Mouse (Mus musculus) hindbrain, embryonic 11.5 days (tissue): ENCODE data around the gene Dock7. TPM values are rescaled to one million over a fixed set of nuclear protein-coding genes. Genes with fewer than 3 reads are reported as not detected.

ENCODE experiments used
- ATAC-seq: fragments of 200-750 bp; cut with Nextera tagmentation; 2 replicates; pipeline ENCODE4 v1.8.0; 2017; ENCODE audit warnings: mild to moderate bottlenecking, moderate TSS enrichment, moderate library complexity; ENCODE audit not compliant: low FRiP score
- DNase-seq: peaks from one replicate; pipeline ENCODE4 v3.0.0-alpha.2; 2015; ENCODE audit warnings: low spot score
- H3K27ac ChIP-seq: fragments of 300-500 bp; sonication (generic); 2 replicates; pipeline ENCODE4 v1.5.1; 2014; ENCODE audit warnings: mild to moderate bottlenecking, low read depth, low read length
- H3K27me3 ChIP-seq: fragments of 300-500 bp; sonication (generic); 2 replicates; pipeline ENCODE4 v1.6.1; 2014; ENCODE audit warnings: mild to moderate bottlenecking, low read length, moderate library complexity, mixed read lengths; ENCODE audit not compliant: control insufficient read depth, insufficient read depth
- H3K36me3 ChIP-seq: fragments of 300-500 bp; sonication (generic); 2 replicates; pipeline ENCODE4 v1.6.1; 2014; ENCODE audit warnings: mild to moderate bottlenecking, low read length, moderate library complexity, mixed read lengths; ENCODE audit not compliant: control insufficient read depth, insufficient read depth
- H3K4me1 ChIP-seq: fragments of 300-500 bp; sonication (generic); replicated peaks from 2 replicates; pipeline ENCODE4 v1.6.1; 2014; ENCODE audit warnings: low read length, mixed read lengths; ENCODE audit not compliant: control insufficient read depth, insufficient read depth
- H3K4me2 ChIP-seq: fragments of 300-500 bp; sonication (generic); replicated peaks from 2 replicates; pipeline ENCODE4 v1.6.1; 2014; ENCODE audit warnings: mild to moderate bottlenecking, low read depth, low read length
- H3K4me3 ChIP-seq: fragments of 300-500 bp; sonication (generic); 2 replicates; pipeline ENCODE4 v1.5.1; 2014; ENCODE audit warnings: low read depth, low read length
- H3K9ac ChIP-seq: fragments of 300-500 bp; sonication (generic); 2 replicates; pipeline ENCODE4 v1.6.1; 2014; ENCODE audit warnings: low read depth, low read length
- H3K9me3 ChIP-seq: fragments of 300-500 bp; sonication (generic); 2 replicates; pipeline ENCODE4 v1.6.1; 2016; ENCODE audit warnings: low read length; ENCODE audit not compliant: control insufficient read depth
- WGBS: fragments of 180-500 bp; shearing (Covaris S2); extraction: QIAGEN DNeasy Blood & Tissue Kit; methylation state at CpG from one replicate; pipeline ENCODE4 v1.1.7; 2014; 5-methylcytosine and 5-hydroxymethylcytosine counted together
- polyA plus RNA-seq: library from polyadenylated mRNA; unstranded; fragments of >200 nt; fragmentation: Nextera tagmentation; extraction: Ambion mirVana; gene quantifications from 2 replicates; pipeline ENCODE4 v1.2.1, GENCODE M21; 2014

Dock7 gene
- polyA plus RNA-seq, 1 experiment from 2014 or later, result 104 TPM

DNA sequence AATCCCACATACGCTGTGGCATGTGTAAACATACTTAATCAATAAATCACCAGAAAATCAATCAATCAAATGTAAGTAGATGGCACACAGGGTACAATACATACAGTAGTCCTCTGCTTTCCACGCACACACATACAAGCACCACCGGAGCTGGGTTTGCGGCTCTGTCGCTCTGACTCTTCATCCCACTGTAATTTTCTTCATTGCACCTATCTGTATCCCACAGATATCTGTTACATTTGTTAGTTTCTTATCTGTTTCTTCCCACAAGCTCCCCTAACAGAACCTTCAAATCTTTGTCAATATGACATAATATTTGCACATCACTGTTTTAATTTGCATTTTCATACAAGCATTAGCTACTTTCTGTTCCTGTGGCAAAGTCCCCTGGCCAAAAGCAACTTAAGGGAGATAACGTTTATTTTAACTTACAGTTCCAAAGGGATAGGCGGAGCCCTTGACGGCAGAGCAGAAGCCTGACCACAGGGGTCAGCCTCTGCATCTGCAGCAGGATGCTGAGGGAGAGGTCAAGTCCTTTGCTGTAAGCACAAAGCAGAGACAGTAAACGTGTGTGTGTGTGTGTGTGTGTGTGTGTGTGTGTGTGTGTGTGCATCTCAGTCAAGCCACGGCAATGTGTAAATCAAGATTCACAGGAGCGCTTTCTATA is 36.1 kb upstream of the Dock7 start:
- H3K27me3 ChIP-seq, result peaks cover 2% of the 10 kb centered on the region; the same call in 1 of the 2 replicates

DNA sequence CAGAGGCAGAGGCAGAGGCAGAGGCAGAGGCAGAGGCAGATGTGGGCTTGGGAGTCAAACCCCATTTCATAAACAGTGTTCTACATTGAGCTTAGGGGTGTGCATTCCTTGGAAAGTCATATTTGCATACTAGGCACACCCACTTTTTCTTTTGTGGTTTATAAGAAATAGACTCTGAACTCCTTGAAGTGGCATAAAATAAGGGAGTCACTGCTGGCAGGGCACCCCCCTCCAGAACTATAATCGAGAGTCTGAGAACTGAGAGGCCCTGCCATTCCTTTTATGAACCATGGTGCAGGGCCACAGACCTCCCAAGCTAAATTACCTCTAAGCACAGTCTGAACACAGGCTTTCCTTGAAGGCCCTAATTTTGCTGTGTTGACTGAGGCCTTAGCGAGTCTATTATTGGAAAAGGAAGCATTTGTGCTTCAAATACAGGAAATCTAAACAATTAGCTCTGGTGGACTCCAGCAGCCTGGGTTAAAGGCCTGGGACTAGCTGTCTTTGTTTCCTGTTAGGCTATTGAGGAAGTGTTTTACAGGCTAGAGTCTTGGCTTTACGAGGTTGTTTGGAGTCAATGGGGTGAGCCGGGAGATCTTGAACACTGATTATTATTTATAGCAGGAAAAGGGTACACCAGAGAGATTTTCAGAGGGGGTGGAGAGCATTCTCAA is 31.3 kb upstream of the Dock7 start:
- no peak overlapping the region for H3K9ac ChIP-seq
- H3K36me3 ChIP-seq, result no peaks in the 10 kb centered on the region
- no peak overlapping the region for H3K27ac ChIP-seq
- no peaks in the 10 kb centered on the region for H3K4me1 ChIP-seq
- no peak overlapping the region for H3K4me3 ChIP-seq
- H3K27me3 ChIP-seq, result no peaks in the 10 kb centered on the region
- no peak for DNase-seq
- no peaks in the 10 kb centered on the region for H3K9me3 ChIP-seq
- H3K4me2 ChIP-seq, result no peak overlapping the region
- WGBS, result 62% methylated on average over 4 of the region's 4 CpGs
- no peak for ATAC-seq

More for the DNA sequence above, 36.1 kb upstream of the Dock7 start:
- DNase-seq (no peak), ATAC-seq (no peak)
- 63% methylated on average over 11 of the region's 11 CpGs for WGBS
- Histone ChIP-seq H3K4me1 (no peaks in the 10 kb centered on the region), H3K9me3 (no peaks in the 10 kb centered on the region), H3K9ac (no peak overlapping the region), H3K4me3 (no peak overlapping the region), H3K27ac (no peak overlapping the region), H3K36me3 (no peaks in the 10 kb centered on the region), H3K4me2 (no peak overlapping the region)

DNA sequence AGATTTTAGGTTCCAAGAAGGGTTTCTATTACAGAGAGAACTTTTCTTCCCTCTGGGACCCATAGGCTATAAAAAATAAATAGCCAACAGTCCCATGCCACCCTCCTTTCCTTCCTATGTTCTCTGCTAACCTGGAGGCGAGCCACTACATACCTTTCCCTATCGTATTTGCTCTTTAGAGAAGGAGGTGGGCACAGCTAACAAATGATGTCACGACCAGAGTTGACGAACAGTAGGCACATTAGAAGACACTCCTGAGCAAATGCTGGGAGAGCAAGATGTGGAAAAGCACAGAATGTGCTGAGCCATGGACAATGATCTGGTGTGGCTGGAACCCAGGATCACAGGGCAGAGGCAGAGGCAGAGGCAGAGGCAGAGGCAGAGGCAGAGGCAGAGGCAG is 30.7 kb upstream of the Dock7 start:
- Histone ChIP-seq H3K4me1 (no peaks in the 10 kb centered on the region), H3K27me3 (no peaks in the 10 kb centered on the region), H3K9me3 (no peaks in the 10 kb centered on the region), H3K9ac (no peak overlapping the region), H3K36me3 (no peaks in the 10 kb centered on the region), H3K4me2 (no peak overlapping the region), H3K27ac (no peak overlapping the region), H3K4me3 (no peak overlapping the region)
- no peak for ATAC-seq
- WGBS, result 97% methylated on average over 4 of the region's 4 CpGs
- DNase-seq, result no peak

DNA sequence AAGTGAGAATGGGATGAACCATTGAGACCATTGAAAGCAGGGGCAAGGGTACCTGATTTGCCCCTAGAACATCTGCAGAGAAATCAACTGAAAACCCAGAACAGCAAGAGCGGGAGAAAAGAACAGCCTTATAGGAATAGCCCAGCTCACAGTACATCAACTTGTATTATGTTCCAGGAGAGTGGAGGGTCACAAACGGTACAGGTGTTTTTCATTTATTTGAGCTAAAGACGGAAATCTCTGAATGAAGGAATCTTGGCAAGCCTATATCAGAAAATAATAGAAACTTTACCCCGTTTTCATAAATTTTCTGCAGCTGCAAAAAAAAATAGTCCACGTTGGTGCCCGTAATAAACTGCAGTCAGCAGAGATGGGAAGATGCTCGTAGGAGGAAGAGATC is 22.6 kb upstream of the Dock7 start:
- Histone ChIP-seq H3K27ac (no peak overlapping the region), H3K27me3 (no peaks in the 10 kb centered on the region), H3K9ac (no peak overlapping the region), H3K4me3 (no peak overlapping the region), H3K36me3 (no peaks in the 10 kb centered on the region), H3K9me3 (no peaks in the 10 kb centered on the region), H3K4me1 (no peaks in the 10 kb centered on the region), H3K4me2 (no peak overlapping the region)
- DNase-seq, result no peak
- WGBS, result 86% methylated on average over 7 of the region's 7 CpGs
- no peak for ATAC-seq

DNA sequence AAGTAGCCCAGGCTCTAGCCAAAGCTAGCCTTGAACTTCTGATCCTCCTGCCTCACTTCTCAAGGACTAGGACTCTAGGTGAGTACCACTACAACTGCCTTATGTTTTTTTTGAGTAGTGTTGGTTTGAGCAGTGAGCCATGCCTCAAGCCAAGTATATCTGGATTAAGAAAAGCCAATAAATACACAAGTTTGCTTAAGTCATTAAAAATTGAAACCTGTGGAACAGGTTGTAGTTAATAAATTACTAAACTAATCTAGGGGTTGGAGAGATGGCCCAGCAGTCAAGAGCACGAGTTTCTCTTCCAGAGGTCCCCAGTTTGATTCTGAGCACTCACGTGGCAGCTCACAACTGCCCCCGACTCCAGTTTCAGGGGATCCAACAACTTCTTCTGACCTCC is 20.9 kb upstream of the Dock7 start:
- no peak overlapping the region for H3K27ac ChIP-seq

DNA sequence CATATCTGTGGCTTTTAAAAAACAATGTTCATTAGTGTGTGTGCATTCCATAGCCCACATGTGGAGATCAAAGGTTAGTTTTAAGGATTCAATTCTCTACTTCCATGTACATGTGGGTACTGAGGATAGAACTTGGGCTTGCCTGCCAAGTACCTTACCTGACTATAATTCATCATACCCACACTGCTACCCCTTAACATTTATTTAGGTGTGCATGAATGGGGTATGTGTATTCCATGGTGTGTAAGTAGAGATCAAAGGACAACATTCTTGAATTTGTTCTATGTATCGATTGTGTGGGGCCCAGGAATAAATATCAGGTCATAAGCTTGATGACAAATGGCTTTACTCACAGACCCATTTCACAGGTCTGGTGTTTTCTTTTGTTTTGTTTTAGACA is 20.5 kb upstream of the Dock7 start:
- Histone ChIP-seq H3K9ac (no peak overlapping the region), H3K27me3 (no peaks in the 10 kb centered on the region), H3K27ac (no peak overlapping the region), H3K4me2 (no peak overlapping the region), H3K36me3 (no peaks in the 10 kb centered on the region), H3K9me3 (no peaks in the 10 kb centered on the region), H3K4me1 (no peaks in the 10 kb centered on the region), H3K4me3 (no peak overlapping the region)
- WGBS, result 88% methylated on average over 1 of the region's 1 CpGs
- ATAC-seq (no peak), DNase-seq (no peak)

More for the DNA sequence above, 20.9 kb upstream of the Dock7 start:
- ATAC-seq (no peak), DNase-seq (no peak)
- WGBS, result 83% methylated on average over 3 of the region's 3 CpGs
- Histone ChIP-seq H3K27me3 (no peaks in the 10 kb centered on the region), H3K9ac (no peak overlapping the region), H3K4me1 (no peaks in the 10 kb centered on the region), H3K4me2 (no peak overlapping the region), H3K4me3 (no peak overlapping the region), H3K36me3 (no peaks in the 10 kb centered on the region), H3K9me3 (no peaks in the 10 kb centered on the region)

DNA sequence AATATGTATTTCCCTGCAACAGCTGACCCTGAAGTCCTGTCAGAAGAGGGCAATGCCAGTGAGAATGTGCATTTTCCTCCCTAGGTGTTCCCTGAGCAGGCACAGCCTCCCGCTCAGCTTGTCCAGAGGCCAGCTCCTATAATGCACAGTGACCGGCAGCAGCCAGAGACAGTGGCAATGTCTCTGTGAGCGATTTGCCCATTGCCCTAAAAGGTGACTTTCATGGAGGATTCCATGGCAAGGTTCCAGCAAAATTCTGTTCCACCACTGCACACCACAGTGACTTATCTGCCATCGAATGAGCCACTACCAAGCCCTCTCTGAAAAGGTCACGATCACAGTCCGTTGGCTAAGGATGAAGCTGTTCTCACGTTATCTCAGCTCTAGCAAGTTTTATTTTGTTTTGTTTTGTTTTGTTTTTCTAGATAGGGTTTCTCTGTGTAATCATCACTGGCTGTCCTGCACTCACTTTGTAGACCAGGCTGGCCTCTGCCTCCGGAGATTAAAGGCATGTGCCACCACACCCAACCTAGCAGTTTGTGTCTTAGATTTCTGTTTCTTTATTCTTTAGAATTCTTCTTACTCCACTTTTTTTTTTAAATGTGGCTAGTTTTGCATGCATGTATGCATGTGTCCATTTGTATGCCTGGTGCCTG is 17.4 kb upstream of the Dock7 start:
- H3K4me1 ChIP-seq, result no peaks in the 10 kb centered on the region
- H3K9ac ChIP-seq, result no peak overlapping the region
- H3K27ac ChIP-seq, result no peak overlapping the region
- H3K9me3 ChIP-seq, result no peaks in the 10 kb centered on the region
- no peaks in the 10 kb centered on the region for H3K36me3 ChIP-seq
- H3K4me3 ChIP-seq, result no peak overlapping the region
- DNase-seq (no peak), ATAC-seq (no peak)
- no peak overlapping the region for H3K4me2 ChIP-seq
- 92% methylated on average over 8 of the region's 8 CpGs for WGBS
- H3K27me3 ChIP-seq, result no peaks in the 10 kb centered on the region

DNA sequence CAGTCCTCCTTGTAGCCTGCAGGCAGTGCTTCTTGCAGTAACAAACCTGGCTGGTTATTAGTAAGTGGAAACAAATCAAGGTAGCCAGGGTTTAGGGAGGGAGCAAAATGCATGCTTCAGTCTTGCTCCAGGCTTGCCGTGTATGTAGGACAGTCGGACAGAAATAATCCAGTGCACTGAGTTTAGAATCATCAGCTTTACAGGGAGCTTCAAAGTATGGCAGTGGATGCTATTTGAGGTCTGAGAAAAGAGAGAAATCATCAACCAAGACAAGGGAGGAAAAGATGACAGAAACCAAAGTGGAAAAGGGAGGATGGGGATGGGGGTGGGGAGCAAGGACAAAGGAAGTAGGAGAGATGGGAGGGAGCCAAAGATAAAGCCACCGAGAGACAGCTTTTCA is 13.8 kb upstream of the Dock7 start:
- Histone ChIP-seq H3K4me1 (no peaks in the 10 kb centered on the region), H3K27ac (no peak overlapping the region), H3K4me3 (no peak overlapping the region)

DNA sequence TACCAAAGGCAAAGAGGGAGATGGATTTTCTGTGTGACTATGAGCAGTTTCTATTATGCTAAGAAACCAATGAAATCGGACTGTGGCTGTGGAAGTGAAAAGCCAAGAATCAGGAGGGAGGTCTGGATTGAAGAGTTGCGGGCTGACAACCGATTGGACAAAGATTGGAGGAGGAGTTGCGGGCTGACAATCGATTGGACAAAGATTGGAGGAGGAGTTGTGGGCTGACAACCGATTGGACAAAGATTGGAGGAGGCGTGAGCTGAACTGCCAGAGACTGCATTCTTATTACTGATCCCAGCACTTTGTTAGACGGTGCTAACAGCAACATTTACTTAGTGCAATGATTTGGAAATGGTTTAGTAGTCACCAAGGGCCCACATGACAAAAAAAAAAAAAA is 12.6 kb upstream of the Dock7 start:
- no peaks in the 10 kb centered on the region for H3K4me1 ChIP-seq
- H3K27ac ChIP-seq, result no peak overlapping the region
- no peaks in the 10 kb centered on the region for H3K36me3 ChIP-seq
- DNase-seq, result no peak
- ATAC-seq, result no peak
- H3K9me3 ChIP-seq, result no peaks in the 10 kb centered on the region
- H3K4me2 ChIP-seq, result no peak overlapping the region
- no peak overlapping the region for H3K4me3 ChIP-seq
- no peaks in the 10 kb centered on the region for H3K27me3 ChIP-seq
- WGBS, result 94% methylated on average over 8 of the region's 8 CpGs
- no peak overlapping the region for H3K9ac ChIP-seq

More for the DNA sequence above, 13.8 kb upstream of the Dock7 start:
- H3K4me2 ChIP-seq, result no peak overlapping the region
- H3K36me3 ChIP-seq, result no peaks in the 10 kb centered on the region
- no peak for DNase-seq
- no peaks in the 10 kb centered on the region for H3K9me3 ChIP-seq
- no peak for ATAC-seq
- no peak overlapping the region for H3K9ac ChIP-seq
- WGBS, result 72% methylated on average over 3 of the region's 3 CpGs
- H3K27me3 ChIP-seq, result no peaks in the 10 kb centered on the region
